Mouse (Mus musculus): ENCODE results near the gene Gm43638. TPM values are rescaled to one million over a fixed set of nuclear protein-coding genes. Genes with fewer than 3 reads are reported as not detected.

The Gm43638 gene
- polyA plus RNA-seq, 1 experiment from 2014 or later: not detected

Other genes with a start within 250 kb of the Gm43638 start
- not detected in 2 replicates for gene Ugt2b37, start 232.0 kb downstream of the Gm43638 start, polyA plus RNA-seq (2014; fragmentation: Nextera tagmentation; extraction: Ambion mirVana)
- gene Ugt2a3, start 149.6 kb downstream of the Gm43638 start, polyA plus RNA-seq (2014; fragmentation: Nextera tagmentation; extraction: Ambion mirVana): not detected in 2 replicates
- not detected in 2 replicates for gene Ugt2b38, start 62.6 kb downstream of the Gm43638 start, polyA plus RNA-seq (2014; fragmentation: Nextera tagmentation; extraction: Ambion mirVana)
- gene Ugt2a2, start 4.5 kb downstream of the Gm43638 start, polyA plus RNA-seq (2014; fragmentation: Nextera tagmentation; extraction: Ambion mirVana): not detected in 2 replicates
- not detected in 2 replicates for gene Ugt2a1, start 4.1 kb upstream of the Gm43638 start, polyA plus RNA-seq (2014; fragmentation: Nextera tagmentation; extraction: Ambion mirVana)
- gene Sult1b1, start 51.4 kb upstream of the Gm43638 start, polyA plus RNA-seq (2014; fragmentation: Nextera tagmentation; extraction: Ambion mirVana): 0.06 TPM in 1 of 2 replicates, not detected in the other
- not detected in 2 replicates for gene Sult1d1, start 82.2 kb upstream of the Gm43638 start, polyA plus RNA-seq (2014; fragmentation: Nextera tagmentation; extraction: Ambion mirVana)
- not detected in 2 replicates for gene Sult1e1, start 104.8 kb upstream of the Gm43638 start, polyA plus RNA-seq (2014; fragmentation: Nextera tagmentation; extraction: Ambion mirVana)
- not detected in 2 replicates for gene Csn1s1, start 179.4 kb upstream of the Gm43638 start, polyA plus RNA-seq (2014; fragmentation: Nextera tagmentation; extraction: Ambion mirVana)
- gene Csn2, start 212.8 kb upstream of the Gm43638 start, polyA plus RNA-seq (2014; fragmentation: Nextera tagmentation; extraction: Ambion mirVana): not detected in 2 replicates

Measured in hindbrain, embryonic 11.5 days (tissue).